Mouse (Mus musculus) hindbrain, embryonic 12.5 days (tissue): ENCODE data around the gene Faim. TPM values are rescaled to one million over a fixed set of nuclear protein-coding genes. Genes with fewer than 3 reads are reported as not detected.

ENCODE experiments used
- ATAC-seq: fragments of 200-750 bp; cut with Nextera tagmentation; 2 replicates; pipeline ENCODE4 v1.8.0; 2017; ENCODE audit warnings: moderate TSS enrichment; ENCODE audit not compliant: low FRiP score
- H3K27ac ChIP-seq: fragments of 300-500 bp; sonication (generic); 2 replicates; pipeline ENCODE4 v1.5.1; 2016; ENCODE audit warnings: mild to moderate bottlenecking
- H3K27me3 ChIP-seq: fragments of 300-500 bp; sonication (generic); 2 replicates; pipeline ENCODE4 v1.6.1; 2016; ENCODE audit warnings: mild to moderate bottlenecking
- H3K36me3 ChIP-seq: fragments of 300-500 bp; sonication (generic); 2 replicates; pipeline ENCODE4 v1.6.1; 2016; ENCODE audit warnings: mild to moderate bottlenecking
- H3K4me1 ChIP-seq: fragments of 300-500 bp; sonication (generic); 2 replicates; pipeline ENCODE4 v1.6.1; 2016
- H3K4me2 ChIP-seq: fragments of 300-500 bp; sonication (generic); replicated peaks from 2 replicates; pipeline ENCODE4 v1.6.1; 2016; ENCODE audit warnings: mild to moderate bottlenecking
- H3K4me3 ChIP-seq: fragments of 300-500 bp; sonication (generic); 2 replicates; pipeline ENCODE4 v1.5.1; 2016; ENCODE audit warnings: mild to moderate bottlenecking
- H3K9ac ChIP-seq: fragments of 300-500 bp; sonication (generic); 2 replicates; pipeline ENCODE4 v1.6.1; 2016; ENCODE audit warnings: mild to moderate bottlenecking, moderate library complexity
- H3K9me3 ChIP-seq: fragments of 300-500 bp; sonication (generic); replicated peaks from 2 replicates; pipeline ENCODE4 v1.6.1; 2016; ENCODE audit warnings: mild to moderate bottlenecking
- WGBS: fragments of 180-500 bp; shearing (Covaris S2); methylation state at CpG from one replicate; pipeline ENCODE4 v1.1.7; 2016; 5-methylcytosine and 5-hydroxymethylcytosine counted together
- polyA plus RNA-seq: library from polyadenylated mRNA; unstranded; fragments of >200 nt; fragmentation: Nextera tagmentation; extraction: Ambion mirVana; gene quantifications from 2 replicates; pipeline ENCODE4 v1.2.1, GENCODE M21; 2016

The Faim gene
- polyA plus RNA-seq, 1 experiment from 2014 or later, result 85.8 TPM

DNA sequence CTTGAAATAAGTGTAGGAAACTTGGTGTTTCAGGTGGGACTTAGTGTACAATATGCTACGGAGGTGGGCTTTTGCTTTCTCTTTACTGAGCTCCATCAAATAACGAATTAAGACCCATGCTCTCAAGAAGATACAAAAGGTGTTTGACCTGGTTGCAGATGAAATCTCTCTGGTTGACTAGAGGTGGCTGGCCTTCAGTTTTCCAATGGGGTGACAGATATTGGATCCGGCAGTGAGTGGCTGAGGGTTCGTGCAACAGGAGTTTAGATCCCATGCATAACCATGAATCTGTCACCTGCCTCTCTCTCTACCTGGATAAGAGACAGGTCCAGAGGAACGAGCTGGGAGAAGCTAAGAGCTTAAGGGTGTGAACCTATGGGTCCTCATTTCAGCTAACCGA lies 27.5 kb upstream of the Faim start:
- H3K27ac ChIP-seq, result no peak overlapping the region
- no peak overlapping the region for H3K4me3 ChIP-seq
- H3K27me3 ChIP-seq, result peaks cover 90% of the 10 kb centered on the region
- no peak overlapping the region for H3K9ac ChIP-seq
- H3K4me1 ChIP-seq, result peaks cover 26% of the 10 kb centered on the region
- no peaks in the 10 kb centered on the region for H3K9me3 ChIP-seq
- no peak for ATAC-seq
- no peak overlapping the region for H3K4me2 ChIP-seq
- no peaks in the 10 kb centered on the region for H3K36me3 ChIP-seq
- 6% methylated on average over 6 of the region's 6 CpGs for WGBS

DNA sequence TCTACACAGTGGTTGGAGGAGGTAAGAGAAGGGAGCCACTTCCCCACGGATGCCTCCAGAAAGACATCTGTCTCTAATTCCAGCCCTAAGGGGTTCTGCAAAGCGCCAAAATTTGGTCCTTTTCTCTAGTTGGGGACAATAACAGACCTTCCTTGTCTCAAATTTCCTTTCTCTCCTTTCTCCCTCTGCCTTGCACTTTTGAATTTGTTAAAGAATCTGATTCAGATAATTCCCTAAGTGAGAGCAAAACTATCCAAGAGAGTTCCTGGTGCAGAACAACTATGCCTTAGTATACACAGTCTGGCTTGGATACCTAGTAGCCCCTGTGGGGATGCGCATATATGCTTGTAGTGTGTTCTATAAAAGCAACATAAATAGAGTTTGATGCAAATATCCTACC lies 26.3 kb upstream of the Faim start:
- ATAC-seq, result no peak
- no peak overlapping the region for H3K9ac ChIP-seq
- H3K27ac ChIP-seq, result no peak overlapping the region
- peaks cover 24% of the 10 kb centered on the region for H3K4me1 ChIP-seq
- H3K9me3 ChIP-seq, result no peaks in the 10 kb centered on the region
- no peak overlapping the region for H3K4me3 ChIP-seq
- no peak overlapping the region for H3K4me2 ChIP-seq
- 29% methylated on average over 3 of the region's 3 CpGs for WGBS
- no peaks in the 10 kb centered on the region for H3K36me3 ChIP-seq
- peaks cover 90% of the 10 kb centered on the region for H3K27me3 ChIP-seq

DNA sequence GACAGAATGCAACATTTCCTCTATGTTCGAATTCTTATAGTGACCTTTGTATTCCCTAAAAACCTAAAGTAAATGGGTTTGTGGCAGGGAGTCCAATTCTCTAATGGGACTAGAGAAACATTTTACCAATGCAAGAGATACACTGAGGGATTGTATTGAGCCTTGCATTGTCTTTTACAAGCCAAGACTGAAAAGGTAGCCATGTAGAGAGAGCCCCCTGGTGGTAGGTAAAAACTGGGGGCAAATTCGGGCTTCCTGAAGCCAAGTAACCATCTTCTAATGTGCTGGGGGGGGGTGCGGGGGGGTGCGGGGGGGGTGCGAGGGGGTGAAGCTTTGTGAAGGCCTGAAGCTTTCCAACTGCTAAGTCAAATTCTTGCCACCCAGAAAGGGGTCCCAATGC lies 25.8 kb upstream of the Faim start:
- 18% methylated on average over 5 of the region's 5 CpGs for WGBS
- H3K27me3 ChIP-seq, result peaks cover 90% of the 10 kb centered on the region
- ATAC-seq, result no peak
- H3K27ac ChIP-seq, result no peak overlapping the region
- H3K9ac ChIP-seq, result no peak overlapping the region
- H3K9me3 ChIP-seq, result no peaks in the 10 kb centered on the region
- H3K4me2 ChIP-seq, result no peak overlapping the region
- H3K4me3 ChIP-seq, result no peak overlapping the region
- H3K36me3 ChIP-seq, result no peaks in the 10 kb centered on the region
- peaks cover 19% of the 10 kb centered on the region for H3K4me1 ChIP-seq

DNA sequence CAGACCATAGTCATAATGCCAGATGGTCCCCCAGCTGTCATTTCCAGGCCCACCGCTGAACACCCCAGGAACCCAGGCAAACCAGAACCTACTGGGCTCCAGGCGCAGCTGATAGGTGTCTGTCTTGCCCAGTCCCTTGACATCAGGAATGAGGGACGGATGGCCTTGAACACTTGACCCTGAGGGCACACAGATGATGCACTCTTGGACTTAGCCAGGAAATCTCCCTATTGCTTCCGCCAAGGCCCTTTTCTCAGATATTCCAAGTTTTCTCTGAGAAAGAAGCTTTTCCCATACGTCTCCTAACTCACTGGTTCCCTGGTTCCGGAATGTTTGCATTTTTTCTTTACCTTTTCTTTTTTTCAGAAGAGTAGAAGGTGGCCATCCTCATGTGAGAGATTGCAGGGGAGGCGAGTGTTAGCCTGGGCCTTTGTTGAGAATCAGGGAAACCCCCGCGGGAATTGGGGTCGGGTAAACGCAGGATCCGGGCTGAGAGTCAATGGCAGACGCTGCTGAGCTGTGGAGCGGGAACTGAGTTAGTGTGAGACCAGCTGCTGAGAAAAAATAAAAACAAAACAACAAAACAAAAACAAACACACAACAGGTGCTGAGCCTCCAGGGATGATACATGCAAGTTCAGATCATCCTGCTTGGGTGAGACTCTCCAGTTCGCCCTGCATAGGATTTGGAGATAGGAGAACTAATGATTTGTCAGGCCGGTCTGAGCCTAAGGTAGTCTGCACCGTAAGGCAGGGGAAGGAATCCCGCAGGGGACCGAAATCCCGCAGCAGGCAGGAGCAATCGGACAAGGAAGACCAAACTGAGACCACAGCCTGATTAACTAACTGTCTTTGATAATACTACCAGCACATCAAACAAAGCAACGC lies 24.3 kb upstream of the Faim start:
- Histone ChIP-seq H3K4me2 (no peak overlapping the region), H3K4me1 (peaks cover 4% of the 10 kb centered on the region), H3K4me3 (no peak overlapping the region), H3K36me3 (no peaks in the 10 kb centered on the region), H3K27me3 (peaks cover 89% of the 10 kb centered on the region), H3K9ac (no peak overlapping the region), H3K27ac (no peak overlapping the region), H3K9me3 (no peaks in the 10 kb centered on the region)
- no peak for ATAC-seq
- 6% methylated on average over 22 of the region's 22 CpGs for WGBS

DNA sequence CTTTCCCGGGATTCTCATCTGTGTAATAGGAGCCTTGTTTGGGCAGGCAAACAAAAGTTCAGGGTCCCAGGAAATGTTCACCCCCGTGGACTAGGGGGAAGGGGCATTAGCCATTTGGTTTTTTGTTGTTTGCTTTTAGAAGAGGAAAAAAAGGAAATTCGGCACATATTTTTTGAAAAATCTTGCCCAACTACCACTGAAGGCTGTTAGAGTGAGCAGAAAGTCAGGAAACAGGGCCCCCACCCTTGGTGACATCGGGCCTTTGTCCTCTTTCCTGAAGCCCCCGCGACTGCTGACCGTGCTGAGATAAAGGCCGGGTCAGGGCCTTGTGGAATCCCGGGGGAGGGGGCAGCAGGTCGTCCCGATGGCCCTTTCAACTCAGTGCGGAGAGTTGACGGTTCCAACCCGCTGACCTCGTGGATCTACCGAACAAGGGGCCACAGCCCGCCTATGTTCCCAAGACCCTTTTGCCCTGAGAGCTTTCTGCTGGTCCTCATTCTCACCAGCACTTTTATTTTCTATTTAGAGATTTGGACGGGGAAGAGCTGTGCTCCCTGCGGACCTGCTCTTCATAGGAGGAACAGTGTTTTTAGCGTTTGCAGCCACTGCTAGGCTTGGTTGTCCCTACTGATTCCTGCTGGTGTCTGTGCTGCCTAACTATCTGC lies 23.6 kb upstream of the Faim start:
- WGBS, result under 1% methylated on average over 20 of the region's 20 CpGs
- Histone ChIP-seq H3K4me3 (no peak overlapping the region), H3K9ac (no peak overlapping the region), H3K36me3 (no peaks in the 10 kb centered on the region), H3K9me3 (no peaks in the 10 kb centered on the region), H3K27me3 (peaks cover 92% of the 10 kb centered on the region), H3K4me2 (no peak overlapping the region), H3K4me1 (no peaks in the 10 kb centered on the region; the same call in 1 of the 2 replicates), H3K27ac (no peak overlapping the region)
- ATAC-seq, result no peak

DNA sequence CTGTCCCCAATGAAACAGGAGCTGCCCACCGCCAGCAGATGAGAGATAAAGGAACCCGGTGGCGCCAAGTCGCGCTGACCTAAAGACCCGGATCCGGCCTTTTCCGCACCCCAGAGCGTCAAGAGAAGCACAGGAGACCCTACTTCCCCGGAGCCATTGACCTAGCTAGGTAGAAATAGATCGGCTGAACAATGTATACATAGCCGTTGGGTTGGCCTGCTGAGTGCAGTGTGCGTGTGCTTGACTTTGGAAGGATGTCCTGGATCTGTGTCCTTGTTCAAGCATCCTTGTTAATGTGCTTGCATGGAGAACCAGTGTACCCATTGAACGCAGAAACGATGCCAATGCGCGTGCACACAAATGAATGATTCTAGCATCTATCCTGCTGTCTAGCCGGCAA lies 22.5 kb upstream of the Faim start:
- H3K4me2 ChIP-seq, result no peak overlapping the region
- peaks cover 97% of the 10 kb centered on the region for H3K27me3 ChIP-seq
- H3K9ac ChIP-seq, result no peak overlapping the region
- no peak overlapping the region for H3K4me3 ChIP-seq
- no peak overlapping the region for H3K27ac ChIP-seq
- H3K4me1 ChIP-seq, result no peaks in the 10 kb centered on the region; the same call in 1 of the 2 replicates
- no peaks in the 10 kb centered on the region for H3K9me3 ChIP-seq
- no peak for ATAC-seq
- WGBS, result 5% methylated on average over 18 of the region's 18 CpGs
- no peaks in the 10 kb centered on the region for H3K36me3 ChIP-seq

DNA sequence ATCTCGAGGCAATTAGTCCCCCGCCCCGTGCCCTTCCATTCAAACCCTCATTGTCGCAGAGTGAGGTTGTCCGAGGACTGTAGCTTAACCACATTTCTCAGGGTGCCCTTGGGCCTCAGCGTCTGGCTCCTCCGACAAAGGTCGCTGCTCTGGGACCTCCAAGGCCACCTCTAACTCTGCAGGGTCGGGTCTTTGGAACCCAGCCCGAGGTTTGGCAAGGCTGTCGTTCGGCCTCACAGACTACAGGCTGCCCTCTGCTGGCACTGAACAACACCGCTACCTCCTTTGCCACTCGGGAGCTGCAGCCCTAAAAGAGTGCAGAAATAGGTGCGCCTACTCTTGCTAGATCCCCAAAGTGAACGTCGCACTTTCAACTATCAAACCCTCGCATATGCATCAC lies 21.1 kb upstream of the Faim start:
- Histone ChIP-seq H3K4me1 (no peaks in the 10 kb centered on the region; the same call in 1 of the 2 replicates), H3K27ac (no peak overlapping the region), H3K9ac (no peak overlapping the region), H3K9me3 (no peaks in the 10 kb centered on the region), H3K4me2 (no peak overlapping the region), H3K4me3 (no peak overlapping the region), H3K36me3 (no peaks in the 10 kb centered on the region), H3K27me3 (peaks cover 97% of the 10 kb centered on the region)
- ATAC-seq, result no peak
- 2% methylated on average over 18 of the region's 18 CpGs for WGBS

DNA sequence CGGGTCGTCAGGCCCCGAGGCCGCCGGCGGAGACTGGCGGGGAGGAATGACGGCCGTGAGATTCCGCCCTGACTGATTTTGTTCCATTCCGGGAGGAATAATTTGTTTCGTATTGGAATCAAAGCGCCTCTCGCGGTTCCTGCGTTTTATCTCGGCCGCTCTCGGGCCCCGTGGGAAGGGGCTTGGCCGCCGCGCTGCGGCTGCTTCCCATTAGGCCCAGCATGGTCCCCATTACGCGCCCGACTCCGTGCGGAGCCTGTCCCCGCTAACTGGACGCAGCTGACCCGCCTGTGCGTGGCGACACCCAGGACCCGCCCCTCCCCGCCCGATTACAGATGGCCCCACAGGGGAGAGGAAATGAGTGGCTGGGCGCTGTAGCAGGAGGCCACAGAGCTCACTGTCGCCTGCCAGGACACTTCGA lies 13.1 kb upstream of the Faim start:
- H3K4me1 ChIP-seq, result peaks cover 9% of the 10 kb centered on the region
- ATAC-seq, result no peak
- H3K9me3 ChIP-seq, result no peaks in the 10 kb centered on the region
- WGBS, result under 1% methylated on average over 40 of the region's 40 CpGs
- H3K27ac ChIP-seq, result no peak overlapping the region
- H3K9ac ChIP-seq, result peak overlapping the region; percentile 13; the same call in 1 of the 2 replicates
- H3K4me3 ChIP-seq, result peak overlapping the region; percentile 31
- H3K36me3 ChIP-seq, result no peaks in the 10 kb centered on the region
- H3K27me3 ChIP-seq, result peaks cover 85% of the 10 kb centered on the region
- peak overlapping the region; percentile 59 for H3K4me2 ChIP-seq

DNA sequence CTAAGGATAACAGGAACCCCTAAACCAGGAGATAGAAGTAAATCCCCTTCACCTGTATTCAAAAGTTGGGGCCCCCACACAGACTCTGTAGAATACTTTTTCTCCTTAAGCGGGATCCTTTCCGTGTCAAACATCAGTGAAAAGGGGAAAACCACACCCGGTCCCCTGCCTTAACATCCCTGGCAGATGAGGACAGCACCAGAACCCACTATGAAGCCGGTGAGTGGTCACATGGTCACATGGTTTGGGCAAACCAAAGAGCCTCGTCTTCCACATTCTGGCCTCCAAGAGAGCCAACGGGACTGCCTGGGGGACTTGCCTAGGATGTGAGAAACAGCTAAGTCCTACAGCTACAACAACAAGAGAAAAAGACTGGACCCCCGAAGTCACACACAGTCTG lies 12.6 kb upstream of the Faim start:
- ATAC-seq, result no peak
- H3K36me3 ChIP-seq, result no peaks in the 10 kb centered on the region
- H3K4me1 ChIP-seq, result peaks cover 9% of the 10 kb centered on the region
- H3K4me3 ChIP-seq, result peak overlapping the region; percentile 31
- H3K9me3 ChIP-seq, result no peaks in the 10 kb centered on the region
- H3K27me3 ChIP-seq, result peaks cover 82% of the 10 kb centered on the region
- WGBS, result 4% methylated on average over 7 of the region's 7 CpGs
- no peak overlapping the region; the same call in 1 of the 2 replicates for H3K9ac ChIP-seq
- peak overlapping the region; percentile 59 for H3K4me2 ChIP-seq
- H3K27ac ChIP-seq, result no peak overlapping the region

DNA sequence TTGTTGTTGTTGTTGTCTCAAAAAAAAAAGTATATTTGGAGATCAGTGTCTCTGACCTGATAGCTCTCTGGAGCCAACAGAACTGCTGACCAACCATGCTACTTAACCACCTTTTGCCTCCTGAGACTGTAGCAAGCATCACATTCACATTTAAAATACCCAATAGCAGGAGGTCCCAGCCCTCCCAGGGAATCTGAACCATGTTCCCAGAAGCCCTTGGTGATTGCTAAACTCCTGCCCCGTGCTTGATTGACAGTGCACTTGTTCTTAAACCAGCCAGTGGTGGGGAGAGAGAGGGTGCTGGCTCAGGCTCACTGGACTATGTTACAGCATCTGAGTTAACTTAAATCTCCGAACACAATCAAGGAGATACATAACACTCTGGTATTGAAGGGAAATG lies 11.3 kb upstream of the Faim start:
- WGBS, result 31% methylated on average over 2 of the region's 2 CpGs
- no peaks in the 10 kb centered on the region for H3K9me3 ChIP-seq

DNA sequence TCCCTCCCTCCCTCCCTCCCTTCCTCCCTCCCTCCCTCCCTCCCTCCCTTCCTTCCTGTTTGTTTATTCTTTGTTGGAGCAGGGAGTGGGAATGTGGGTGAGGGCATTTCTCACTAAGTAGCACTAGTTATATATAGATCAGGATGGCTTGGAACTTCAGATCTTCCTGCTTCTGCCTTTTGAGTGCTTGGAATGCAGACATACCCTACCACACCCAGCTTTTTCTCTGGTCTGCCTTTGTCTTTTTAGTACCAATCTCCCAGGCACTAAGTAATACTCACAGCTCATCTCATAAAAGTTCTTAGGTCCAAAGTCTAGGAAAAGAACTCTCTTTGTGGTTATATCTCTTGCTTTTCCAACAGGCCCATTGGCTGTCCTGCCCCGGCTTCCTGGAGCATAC lies 10.1 kb upstream of the Faim start:
- Histone ChIP-seq H3K9me3 (no peaks in the 10 kb centered on the region), H3K27me3 (peaks cover 65% of the 10 kb centered on the region), H3K4me1 (peaks cover 9% of the 10 kb centered on the region), H3K27ac (no peak overlapping the region), H3K4me2 (no peak overlapping the region), H3K36me3 (no peaks in the 10 kb centered on the region), H3K9ac (no peak overlapping the region), H3K4me3 (no peak overlapping the region)
- 97% methylated on average over 1 of the region's 1 CpGs for WGBS
- ATAC-seq, result no peak

More for the DNA sequence above, 11.3 kb upstream of the Faim start:
- Histone ChIP-seq H3K27me3 (peaks cover 77% of the 10 kb centered on the region), H3K27ac (no peak overlapping the region), H3K36me3 (no peaks in the 10 kb centered on the region), H3K9ac (no peak overlapping the region), H3K4me2 (no peak overlapping the region), H3K4me3 (no peak overlapping the region), H3K4me1 (peaks cover 9% of the 10 kb centered on the region)
- no peak for ATAC-seq

DNA sequence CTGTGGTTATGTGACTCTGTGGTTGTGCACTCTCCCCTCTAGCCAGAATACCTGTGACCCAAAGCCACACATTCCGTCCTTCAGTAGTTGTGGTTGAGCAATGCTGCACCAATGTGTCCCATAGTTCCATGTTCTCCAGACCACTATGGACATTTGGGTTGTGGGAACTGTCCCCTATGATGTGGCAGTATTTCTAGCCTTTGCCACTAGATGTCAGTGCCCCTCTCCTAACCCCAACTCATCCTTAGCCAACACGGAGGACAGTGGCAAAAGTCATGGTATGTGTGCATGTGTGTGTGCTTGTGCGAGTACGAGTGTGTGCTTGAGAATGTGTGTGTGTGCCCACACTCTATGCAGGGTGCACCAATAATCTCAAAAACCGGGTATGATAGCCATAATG lies 9.7 kb upstream of the Faim start:
- peaks cover 9% of the 10 kb centered on the region for H3K4me1 ChIP-seq
- H3K27me3 ChIP-seq, result peaks cover 60% of the 10 kb centered on the region
- H3K4me3 ChIP-seq, result no peak overlapping the region
- H3K27ac ChIP-seq, result no peak overlapping the region
- no peak overlapping the region for H3K9ac ChIP-seq
- H3K9me3 ChIP-seq, result no peaks in the 10 kb centered on the region
- H3K4me2 ChIP-seq, result no peak overlapping the region
- WGBS, result 44% methylated on average over 5 of the region's 5 CpGs
- H3K36me3 ChIP-seq, result no peaks in the 10 kb centered on the region
- no peak for ATAC-seq
